Mouse (Mus musculus) heart, postnatal 0 days (tissue): ENCODE data around the gene Cep164.

ENCODE experiments used
- CTCF ChIP-seq: IDR thresholded peaks from 2 replicates; pipeline ENCODE4 v1.5.1; 2016; ENCODE audit warnings: antibody characterized with exemption, control low read depth, low read depth
- EP300 ChIP-seq: IDR thresholded peaks from 2 replicates; pipeline ENCODE4 v1.6.1; 2016; ENCODE audit warnings: antibody characterized with exemption, low read depth

DNA sequence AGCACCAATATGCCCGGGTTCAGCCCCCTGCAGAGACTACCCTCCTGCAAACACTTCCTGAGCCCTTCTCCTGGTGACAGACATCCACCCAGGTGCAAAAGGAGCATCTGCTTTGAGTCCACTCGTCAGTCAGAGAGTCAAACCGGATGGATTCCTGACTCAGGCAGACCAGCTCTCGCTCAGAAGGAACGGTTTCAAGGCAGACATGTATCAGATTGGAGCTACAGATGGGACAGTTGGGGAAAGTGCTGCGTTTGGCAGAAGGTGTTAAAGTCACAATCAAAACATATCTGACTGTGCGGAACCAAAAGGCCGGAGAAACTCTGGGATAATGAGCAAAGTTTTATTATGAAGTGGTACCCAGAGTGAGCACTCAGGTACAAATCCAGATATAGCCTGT lies 29.1 kb downstream of the Cep164 start:
- no peak for TF ChIP-seq CTCF
- TF ChIP-seq EP300 = no peak
